Mouse (Mus musculus): ENCODE measurements around the gene Rft1. TPM values are rescaled to one million over a fixed set of nuclear protein-coding genes. Genes with fewer than 3 reads are reported as not detected.

Gene Rft1
- 11.6 and 11.7 TPM in 2 replicates for polyA plus RNA-seq (2014; fragmentation: Nextera tagmentation; extraction: Ambion mirVana)

DNA sequence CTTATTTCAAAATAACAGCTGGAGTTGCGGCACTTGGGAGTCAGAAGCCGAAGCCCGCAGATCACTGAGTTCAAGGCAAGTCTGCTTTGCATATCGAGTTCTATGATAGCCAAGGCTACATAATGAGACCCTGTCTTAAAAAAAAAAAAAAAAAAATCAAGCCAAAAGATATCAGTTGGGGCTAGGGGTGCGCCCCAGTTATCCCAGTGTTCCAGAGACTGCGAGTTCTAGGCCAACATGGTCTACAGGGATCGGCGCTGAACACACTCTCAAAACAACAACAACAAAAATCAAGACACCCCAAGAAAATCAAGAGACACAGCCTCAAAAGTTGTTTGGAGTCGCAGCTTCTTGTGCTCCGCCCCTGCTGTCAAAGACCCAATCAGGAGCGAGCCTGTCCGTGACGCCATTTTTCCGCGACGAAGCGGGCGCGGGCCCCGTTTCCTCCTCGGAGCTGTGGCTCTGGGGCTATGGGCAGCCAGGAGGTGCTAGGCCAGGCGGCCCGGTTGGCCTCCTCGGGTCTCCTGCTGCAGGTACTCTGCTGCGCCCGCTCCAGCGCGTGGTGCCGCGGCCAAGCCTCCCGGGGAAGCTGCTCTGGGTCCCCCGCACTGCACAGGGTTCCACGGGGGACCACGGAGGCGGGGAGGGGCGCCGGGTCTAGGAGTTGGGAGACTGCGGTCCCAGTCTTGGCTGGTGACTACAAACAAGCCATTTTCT lies at the start of gene Rft1:
Gene Rft1 (plus strand): TSS at position 418 of the 717 bp plus-strand sequence.
- ATAC-seq (ENCODE audit: insufficient read depth, low FRiP score, low TSS enrichment) = peak; percentile 95
- H3K36me3 ChIP-seq (ENCODE audit: control insufficient read depth, insufficient read depth, low read length) = no peaks in the 10 kb centered on the region; the same call in 1 of the 2 replicates
- WGBS = 2% methylated on average over 38 of the region's 38 CpGs
- peak within 1 kb of the TSS; percentile 61 for H3K4me2 ChIP-seq (ENCODE audit: low read depth)
- H3K4me1 ChIP-seq (ENCODE audit: control insufficient read depth, insufficient read depth, low read length) = peaks cover 4% of the 10 kb centered on the region; the same call in 1 of the 2 replicates
- DNase-seq (ENCODE audit: low spot score) = peak; percentile 97
- H3K27ac ChIP-seq (ENCODE audit: low read depth, low read length) = peak within 1 kb of the TSS; percentile 60; the same call in 1 of the 2 replicates
- no peaks in the 10 kb centered on the region for H3K9me3 ChIP-seq (ENCODE audit: control insufficient read depth, low read length)
- no peaks in the 10 kb centered on the region for H3K27me3 ChIP-seq (ENCODE audit: control insufficient read depth, insufficient read depth, low read length)
- H3K4me3 ChIP-seq (ENCODE audit: low read depth, low read length) = peak within 1 kb of the TSS; percentile 81
- peak within 1 kb of the TSS; percentile 97 for H3K9ac ChIP-seq (ENCODE audit: low read length)

DNA sequence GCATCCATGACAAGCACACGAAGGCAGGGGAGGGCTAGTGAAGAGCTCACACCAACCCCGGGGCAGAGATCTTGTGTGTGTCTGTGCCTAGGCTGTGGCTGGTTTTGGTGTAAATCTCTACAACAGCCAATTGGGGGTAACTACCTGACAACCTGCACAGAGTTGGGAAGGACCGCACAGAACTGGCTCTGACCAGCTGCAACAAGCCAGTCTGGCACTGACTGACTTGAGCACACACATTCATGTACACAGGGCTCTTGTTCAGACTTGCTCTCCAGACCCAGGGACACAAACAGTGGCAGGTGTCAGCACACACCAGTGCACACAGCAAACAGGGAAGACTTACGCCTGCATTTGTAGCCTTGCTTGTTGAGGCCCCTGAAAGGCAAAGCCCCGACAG lies 47.3 kb upstream of the Rft1 start:
- no peak overlapping the region for H3K9ac ChIP-seq (ENCODE audit: low read length)
- no peak overlapping the region for H3K4me2 ChIP-seq (ENCODE audit: low read depth)
- H3K27ac ChIP-seq (ENCODE audit: low read depth, low read length) = no peak overlapping the region
- no peaks in the 10 kb centered on the region for H3K9me3 ChIP-seq (ENCODE audit: control insufficient read depth, low read length)
- no peaks in the 10 kb centered on the region for H3K4me1 ChIP-seq (ENCODE audit: control insufficient read depth, insufficient read depth, low read length)
- H3K4me3 ChIP-seq (ENCODE audit: low read depth, low read length) = no peak overlapping the region
- H3K27me3 ChIP-seq (ENCODE audit: control insufficient read depth, insufficient read depth, low read length) = no peaks in the 10 kb centered on the region
- DNase-seq (ENCODE audit: low spot score) (no peak), ATAC-seq (ENCODE audit: insufficient read depth, low FRiP score, low TSS enrichment) (no peak)
- 86% methylated on average over 5 of the region's 5 CpGs for WGBS
- H3K36me3 ChIP-seq (ENCODE audit: control insufficient read depth, insufficient read depth, low read length) = no peaks in the 10 kb centered on the region

DNA sequence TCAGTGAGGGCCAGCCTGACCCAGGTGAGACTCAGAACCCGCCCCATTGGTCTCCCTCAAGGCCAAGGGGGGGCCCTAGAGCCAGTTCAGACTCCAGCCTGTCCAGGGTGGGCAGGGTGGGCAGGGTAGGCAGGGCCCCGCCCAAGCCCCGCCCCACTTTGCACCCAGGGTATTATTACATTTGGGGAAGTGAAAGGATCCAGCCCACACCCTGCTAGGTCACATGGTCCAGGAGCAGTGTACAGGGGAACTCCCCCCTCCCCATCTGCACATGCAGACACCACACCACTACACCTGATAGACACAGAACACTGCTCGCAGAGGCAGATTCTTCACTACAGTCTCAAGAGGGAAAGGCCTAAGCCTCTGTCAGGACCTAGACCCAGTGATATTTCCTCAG lies 46.5 kb upstream of the Rft1 start:
- DNase-seq (ENCODE audit: low spot score) = no peak
- WGBS = 86% methylated on average over 4 of the region's 4 CpGs

DNA sequence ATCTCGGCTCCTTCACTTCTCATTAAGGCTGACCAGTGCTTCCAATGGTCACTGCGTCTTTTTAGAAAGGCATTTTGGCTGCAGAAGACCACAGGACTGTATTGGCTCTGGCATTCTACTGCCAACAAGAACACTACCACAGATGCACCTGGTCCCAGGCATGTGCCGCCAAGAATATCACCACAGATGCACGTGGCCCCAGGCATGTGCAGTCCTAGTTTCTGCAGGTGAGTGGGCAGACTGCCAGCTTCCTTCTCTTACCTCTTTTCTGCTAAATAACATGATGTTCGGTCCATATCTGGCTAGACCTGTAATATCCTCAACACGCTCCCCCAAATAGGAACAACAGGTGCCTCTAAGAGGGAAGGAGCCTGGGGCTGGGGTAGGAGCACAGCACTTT lies 46.0 kb upstream of the Rft1 start:
- DNase-seq (ENCODE audit: low spot score) (no peak), ATAC-seq (ENCODE audit: insufficient read depth, low FRiP score, low TSS enrichment) (no peak)
- Histone ChIP-seq H3K4me3 (ENCODE audit: low read depth, low read length) (no peak overlapping the region), H3K4me2 (ENCODE audit: low read depth) (no peak overlapping the region), H3K27me3 (ENCODE audit: control insufficient read depth, insufficient read depth, low read length) (no peaks in the 10 kb centered on the region), H3K9ac (ENCODE audit: low read length) (no peak overlapping the region), H3K27ac (ENCODE audit: low read depth, low read length) (no peak overlapping the region), H3K36me3 (ENCODE audit: control insufficient read depth, insufficient read depth, low read length) (no peaks in the 10 kb centered on the region), H3K9me3 (ENCODE audit: control insufficient read depth, low read length) (no peaks in the 10 kb centered on the region), H3K4me1 (ENCODE audit: control insufficient read depth, insufficient read depth, low read length) (no peaks in the 10 kb centered on the region)
- 86% methylated on average over 6 of the region's 6 CpGs for WGBS

More for the DNA sequence above, 46.5 kb upstream of the Rft1 start:
- no peak for ATAC-seq (ENCODE audit: insufficient read depth, low FRiP score, low TSS enrichment)
- Histone ChIP-seq H3K36me3 (ENCODE audit: control insufficient read depth, insufficient read depth, low read length) (no peaks in the 10 kb centered on the region), H3K4me1 (ENCODE audit: control insufficient read depth, insufficient read depth, low read length) (no peaks in the 10 kb centered on the region), H3K4me3 (ENCODE audit: low read depth, low read length) (no peak overlapping the region), H3K27me3 (ENCODE audit: control insufficient read depth, insufficient read depth, low read length) (no peaks in the 10 kb centered on the region), H3K9ac (ENCODE audit: low read length) (no peak overlapping the region), H3K9me3 (ENCODE audit: control insufficient read depth, low read length) (no peaks in the 10 kb centered on the region), H3K27ac (ENCODE audit: low read depth, low read length) (no peak overlapping the region), H3K4me2 (ENCODE audit: low read depth) (no peak overlapping the region)

DNA sequence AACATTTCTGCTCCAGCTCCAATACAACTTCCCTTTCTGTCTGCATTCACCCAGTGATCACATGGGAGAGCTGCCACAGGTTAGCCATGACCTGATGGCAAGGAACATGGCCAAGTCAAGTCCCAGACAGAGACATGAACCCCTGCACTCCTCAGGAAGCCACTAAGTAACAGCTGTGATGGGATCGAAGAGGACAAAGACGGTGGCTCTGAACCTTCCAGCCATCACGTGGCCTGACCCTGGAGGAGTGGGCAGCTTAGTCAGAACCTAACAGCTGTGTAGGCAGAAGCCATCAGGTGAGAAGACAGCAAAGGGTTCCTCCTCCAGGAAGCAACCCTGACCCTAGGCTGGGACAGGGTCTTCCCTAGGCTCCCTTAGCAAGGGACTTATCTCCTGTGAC lies 44.7 kb upstream of the Rft1 start:
- H3K27me3 ChIP-seq (ENCODE audit: control insufficient read depth, insufficient read depth, low read length) = no peaks in the 10 kb centered on the region
- no peaks in the 10 kb centered on the region for H3K4me1 ChIP-seq (ENCODE audit: control insufficient read depth, insufficient read depth, low read length)
- DNase-seq (ENCODE audit: low spot score) = no peak
- H3K27ac ChIP-seq (ENCODE audit: low read depth, low read length) = no peak overlapping the region
- H3K9me3 ChIP-seq (ENCODE audit: control insufficient read depth, low read length) = no peaks in the 10 kb centered on the region
- no peak overlapping the region for H3K4me2 ChIP-seq (ENCODE audit: low read depth)
- 92% methylated on average over 3 of the region's 3 CpGs for WGBS
- H3K4me3 ChIP-seq (ENCODE audit: low read depth, low read length) = no peak overlapping the region
- ATAC-seq (ENCODE audit: insufficient read depth, low FRiP score, low TSS enrichment) = no peak
- no peaks in the 10 kb centered on the region for H3K36me3 ChIP-seq (ENCODE audit: control insufficient read depth, insufficient read depth, low read length)
- no peak overlapping the region for H3K9ac ChIP-seq (ENCODE audit: low read length)

DNA sequence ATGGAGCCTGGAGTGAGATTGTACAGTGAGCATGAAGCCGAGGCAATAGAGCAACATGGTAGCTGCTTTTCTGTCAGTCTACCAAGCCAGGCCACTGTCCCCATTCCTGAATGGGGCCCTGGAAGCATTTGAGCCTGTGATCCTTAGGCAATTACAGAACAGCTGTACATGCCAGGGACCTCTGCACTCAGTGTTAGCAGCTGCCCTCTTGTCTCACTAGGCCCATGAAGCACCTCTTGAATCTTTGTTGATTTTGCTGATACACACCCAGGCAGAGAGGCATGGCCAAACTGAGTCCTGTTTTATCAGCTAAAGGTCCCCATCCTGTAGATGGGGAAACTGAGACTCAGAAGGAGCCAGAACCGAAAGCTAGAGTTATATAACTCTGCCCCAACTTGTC lies 43.9 kb upstream of the Rft1 start:
- ATAC-seq (ENCODE audit: insufficient read depth, low FRiP score, low TSS enrichment) (no peak), DNase-seq (ENCODE audit: low spot score) (no peak)
- no peaks in the 10 kb centered on the region for H3K9me3 ChIP-seq (ENCODE audit: control insufficient read depth, low read length)
- no peak overlapping the region for H3K27ac ChIP-seq (ENCODE audit: low read depth, low read length)
- H3K27me3 ChIP-seq (ENCODE audit: control insufficient read depth, insufficient read depth, low read length) = no peaks in the 10 kb centered on the region
- H3K4me3 ChIP-seq (ENCODE audit: low read depth, low read length) = no peak overlapping the region
- no peaks in the 10 kb centered on the region for H3K36me3 ChIP-seq (ENCODE audit: control insufficient read depth, insufficient read depth, low read length)
- no peak overlapping the region for H3K4me2 ChIP-seq (ENCODE audit: low read depth)
- H3K4me1 ChIP-seq (ENCODE audit: control insufficient read depth, insufficient read depth, low read length) = no peaks in the 10 kb centered on the region
- no peak overlapping the region for H3K9ac ChIP-seq (ENCODE audit: low read length)
- 76% methylated on average over 2 of the region's 2 CpGs for WGBS

DNA sequence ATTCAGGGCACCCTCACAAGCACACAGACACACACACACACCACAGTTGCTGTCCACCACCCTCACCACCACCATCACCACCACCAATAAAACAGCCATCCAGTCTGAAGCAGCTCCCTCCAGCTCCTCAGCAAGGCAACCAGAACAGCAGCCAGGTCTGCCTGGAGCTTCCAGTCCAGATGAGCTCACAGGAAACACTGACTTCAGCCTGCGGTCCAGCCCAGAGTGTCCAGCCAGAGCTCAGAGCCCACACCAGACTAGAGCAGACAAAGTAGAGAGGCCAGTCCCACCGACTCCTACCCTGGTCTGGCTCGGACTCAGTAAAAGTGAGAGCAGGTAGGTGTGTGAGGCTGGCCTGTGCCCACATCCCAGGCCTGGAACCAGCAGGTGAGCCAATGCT lies 43.2 kb upstream of the Rft1 start:
- H3K9ac ChIP-seq (ENCODE audit: low read length) = no peak overlapping the region

DNA sequence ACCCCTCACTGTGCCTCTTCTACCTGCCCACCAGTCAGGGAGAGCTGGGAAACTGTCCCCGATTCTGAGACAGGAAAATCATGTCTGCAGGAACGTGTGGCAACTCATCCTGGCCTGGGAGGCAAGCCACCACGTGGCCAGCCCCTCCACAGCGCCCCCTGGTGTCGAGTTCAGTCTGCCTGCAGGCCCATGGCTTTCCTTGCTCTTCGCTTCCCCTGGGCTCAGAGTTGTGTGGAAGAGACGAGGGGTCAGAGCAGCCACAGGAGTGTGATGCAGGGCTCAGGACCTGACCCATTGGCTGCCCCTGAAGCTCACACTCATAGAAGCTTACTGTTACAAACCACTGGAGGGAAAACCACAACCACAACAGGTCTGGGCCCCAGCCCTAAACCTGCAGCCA lies 41.6 kb upstream of the Rft1 start:
- Histone ChIP-seq H3K9ac (ENCODE audit: low read length) (no peak overlapping the region), H3K36me3 (ENCODE audit: control insufficient read depth, insufficient read depth, low read length) (no peaks in the 10 kb centered on the region), H3K27me3 (ENCODE audit: control insufficient read depth, insufficient read depth, low read length) (no peaks in the 10 kb centered on the region), H3K9me3 (ENCODE audit: control insufficient read depth, low read length) (no peaks in the 10 kb centered on the region), H3K4me1 (ENCODE audit: control insufficient read depth, insufficient read depth, low read length) (no peaks in the 10 kb centered on the region), H3K27ac (ENCODE audit: low read depth, low read length) (no peak overlapping the region), H3K4me3 (ENCODE audit: low read depth, low read length) (no peak overlapping the region), H3K4me2 (ENCODE audit: low read depth) (no peak overlapping the region)
- DNase-seq (ENCODE audit: low spot score) (peak; percentile 77), ATAC-seq (ENCODE audit: insufficient read depth, low FRiP score, low TSS enrichment) (peak; percentile 38)
- WGBS = 22% methylated on average over 7 of the region's 7 CpGs

More for the DNA sequence above, 43.2 kb upstream of the Rft1 start:
- DNase-seq (ENCODE audit: low spot score) = no peak
- WGBS = 92% methylated on average over 3 of the region's 3 CpGs
- ATAC-seq (ENCODE audit: insufficient read depth, low FRiP score, low TSS enrichment) = no peak
- no peaks in the 10 kb centered on the region for H3K27me3 ChIP-seq (ENCODE audit: control insufficient read depth, insufficient read depth, low read length)
- no peak overlapping the region for H3K4me3 ChIP-seq (ENCODE audit: low read depth, low read length)
- no peaks in the 10 kb centered on the region for H3K4me1 ChIP-seq (ENCODE audit: control insufficient read depth, insufficient read depth, low read length)
- no peak overlapping the region for H3K27ac ChIP-seq (ENCODE audit: low read depth, low read length)
- H3K36me3 ChIP-seq (ENCODE audit: control insufficient read depth, insufficient read depth, low read length) = no peaks in the 10 kb centered on the region
- H3K4me2 ChIP-seq (ENCODE audit: low read depth) = no peak overlapping the region
- no peaks in the 10 kb centered on the region for H3K9me3 ChIP-seq (ENCODE audit: control insufficient read depth, low read length)

DNA sequence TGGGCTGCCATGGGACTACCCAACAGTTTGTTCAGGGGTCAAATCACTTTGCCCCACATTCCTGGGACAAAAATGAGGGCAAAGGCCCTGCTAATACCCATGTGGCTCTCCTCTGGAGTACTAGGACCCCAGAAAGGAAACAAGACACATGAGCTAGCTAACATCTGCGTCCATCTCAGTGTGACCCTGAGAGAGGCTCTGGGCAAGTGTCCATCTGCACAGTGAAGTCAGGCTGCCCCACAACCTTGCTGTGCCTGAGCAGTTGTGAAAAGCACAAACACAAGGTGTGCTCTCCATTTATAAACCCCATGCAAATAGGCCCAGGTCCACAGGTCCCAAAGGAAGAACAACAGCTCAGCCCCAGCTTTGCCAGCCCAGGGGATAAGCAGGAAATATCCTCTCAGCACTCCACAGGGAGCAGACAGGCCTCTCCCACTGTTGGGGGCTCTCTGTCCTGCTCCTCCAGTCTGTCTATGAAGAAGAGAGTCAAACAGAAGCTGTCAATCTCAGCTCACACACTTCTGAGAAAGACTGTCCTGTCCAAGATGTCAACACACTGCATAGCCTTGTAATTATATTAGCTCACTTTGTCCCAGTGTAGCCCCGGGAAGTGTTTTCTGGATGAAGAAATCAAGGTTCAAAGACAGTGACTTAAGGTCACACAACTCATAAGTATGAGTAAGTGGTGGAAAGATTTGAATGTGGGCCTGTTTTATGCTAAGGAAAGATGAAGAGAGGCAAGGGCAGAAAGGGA lies 41.0 kb upstream of the Rft1 start:
- Histone ChIP-seq H3K9ac (ENCODE audit: low read length) (no peak overlapping the region), H3K36me3 (ENCODE audit: control insufficient read depth, insufficient read depth, low read length) (no peaks in the 10 kb centered on the region), H3K27ac (ENCODE audit: low read depth, low read length) (no peak overlapping the region), H3K9me3 (ENCODE audit: control insufficient read depth, low read length) (no peaks in the 10 kb centered on the region), H3K27me3 (ENCODE audit: control insufficient read depth, insufficient read depth, low read length) (no peaks in the 10 kb centered on the region), H3K4me2 (ENCODE audit: low read depth) (no peak overlapping the region), H3K4me1 (ENCODE audit: control insufficient read depth, insufficient read depth, low read length) (no peaks in the 10 kb centered on the region), H3K4me3 (ENCODE audit: low read depth, low read length) (no peak overlapping the region)
- DNase-seq (ENCODE audit: low spot score) = no peak
- ATAC-seq (ENCODE audit: insufficient read depth, low FRiP score, low TSS enrichment) = no peak
- WGBS = 93% methylated on average over 2 of the region's 2 CpGs
